Mouse (Mus musculus): ENCODE data around the gene Spin2d.
A peak's percentile ranks its signal among the peaks of the same experiment; 100 is the strongest.
"Not testable (repeated sequence)": the region's sequence is repeated elsewhere in the genome, so short reads cannot be mapped to it uniquely, and the experiment has no call there.

The Spin2d gene

DNA sequence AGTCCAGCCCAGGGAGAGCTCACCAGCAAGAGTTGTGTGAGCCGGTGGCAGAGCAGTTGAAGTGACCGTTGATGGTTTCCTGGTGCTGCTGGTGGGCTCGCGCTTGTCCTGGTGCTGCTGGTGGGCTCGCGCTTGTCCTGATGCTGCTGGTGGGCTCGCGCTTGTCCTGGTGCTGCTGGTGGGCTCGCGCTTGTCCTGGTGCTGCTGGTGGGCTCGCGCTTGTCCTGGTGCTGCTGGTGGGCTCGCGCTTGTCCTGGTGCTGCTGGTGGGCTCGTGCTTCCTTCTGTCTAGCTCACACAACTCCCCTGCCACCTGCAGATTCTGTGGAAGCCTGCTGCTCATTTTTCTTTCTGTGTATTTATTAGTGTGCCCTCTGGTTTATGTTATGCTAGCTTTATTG is at the start of gene Spin2d:
TSS of gene Spin2d (minus strand) at position 101 of the 400 bp plus-strand sequence.
- DNase-seq (ENCODE audit: low read depth, low spot score) = not testable (repeated sequence)

DNA sequence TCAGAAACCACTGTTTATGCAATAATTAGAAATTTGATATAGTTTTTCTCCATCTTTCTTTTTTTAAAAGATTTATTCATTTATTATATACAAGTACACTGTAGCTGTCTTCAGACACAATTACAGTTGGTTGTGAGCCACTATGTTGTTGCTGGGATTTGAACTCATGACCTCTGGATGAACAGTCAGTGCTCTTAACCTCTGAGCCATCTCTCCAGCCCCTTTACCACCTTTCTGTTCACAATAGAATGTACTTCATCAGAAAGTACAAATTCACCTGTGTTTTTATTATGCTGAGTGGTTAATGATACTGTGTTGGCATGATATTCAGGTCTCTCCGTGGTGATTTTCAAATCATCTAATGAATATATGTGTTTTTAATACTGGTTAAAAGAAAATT is 48.6 kb upstream of the Spin2d start:
- DNase-seq (ENCODE audit: low read depth, low spot score) = no peak

DNA sequence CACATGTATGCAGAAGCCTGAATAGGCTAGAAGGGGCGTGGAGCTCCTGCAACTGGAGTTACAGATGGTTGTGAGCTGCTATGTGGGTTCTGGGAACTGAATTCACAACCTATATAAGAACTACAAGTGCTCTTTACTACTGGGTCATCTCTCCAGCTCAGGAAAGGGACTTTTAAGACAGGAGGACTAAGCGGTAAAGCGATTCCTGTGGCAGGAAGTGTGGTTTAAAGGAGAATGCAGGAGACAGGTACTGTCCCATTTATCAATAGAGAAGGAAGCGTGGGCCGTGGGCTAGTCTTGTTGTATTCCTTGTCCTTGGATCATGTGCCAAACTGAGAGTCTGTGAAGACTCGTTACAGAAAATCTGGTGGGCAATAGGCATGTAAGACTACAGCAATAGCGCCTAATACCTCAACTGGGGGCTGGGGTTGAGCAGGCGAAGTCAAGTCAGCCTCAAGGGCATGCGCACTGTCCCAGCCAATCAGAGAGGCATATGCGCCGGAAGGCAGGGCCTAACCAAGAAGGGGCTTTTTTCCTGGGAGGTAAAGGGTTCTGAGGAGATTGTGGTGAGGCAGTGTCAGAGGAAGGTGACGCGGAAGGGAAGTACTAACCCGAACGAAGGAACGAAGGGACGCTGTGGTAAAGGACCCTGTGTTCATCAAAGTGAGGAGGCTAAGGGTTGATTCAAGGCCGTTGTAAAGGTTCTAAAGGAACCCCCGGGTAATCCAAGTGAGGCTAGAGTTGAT is 37.2 kb upstream of the Spin2d start, which contains the start of gene Xlr4b:
TSS of gene Xlr4b (plus strand) at position 515 of the 746 bp plus-strand sequence.
- DNase-seq (ENCODE audit: low read depth, low spot score) = not testable (repeated sequence)

DNA sequence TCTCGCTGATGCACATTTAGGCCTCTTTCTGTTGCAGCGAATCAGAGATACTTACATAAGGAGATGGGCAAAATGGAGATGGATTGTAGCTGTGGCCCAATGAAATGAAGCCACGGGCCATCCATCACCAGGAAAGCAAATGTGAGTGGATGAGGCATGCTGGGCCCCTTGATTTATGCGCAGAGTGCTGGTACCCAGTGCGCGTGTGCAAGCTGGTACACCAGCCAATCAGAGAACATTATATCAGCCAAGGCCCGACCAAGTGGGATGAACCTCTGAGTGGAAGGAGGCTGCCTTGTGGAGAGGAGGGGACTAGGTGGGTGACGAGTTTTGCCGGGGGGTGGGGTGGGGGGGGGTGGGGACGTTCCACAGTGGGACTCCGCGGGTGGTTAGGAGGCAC is 15.1 kb upstream of the Spin2d start, which contains the start of gene Xlr3b:
TSS of gene Xlr3b (plus strand) at position 274 of the 400 bp plus-strand sequence.
- peak; percentile 8 for DNase-seq (ENCODE audit: low read depth, low spot score)

DNA sequence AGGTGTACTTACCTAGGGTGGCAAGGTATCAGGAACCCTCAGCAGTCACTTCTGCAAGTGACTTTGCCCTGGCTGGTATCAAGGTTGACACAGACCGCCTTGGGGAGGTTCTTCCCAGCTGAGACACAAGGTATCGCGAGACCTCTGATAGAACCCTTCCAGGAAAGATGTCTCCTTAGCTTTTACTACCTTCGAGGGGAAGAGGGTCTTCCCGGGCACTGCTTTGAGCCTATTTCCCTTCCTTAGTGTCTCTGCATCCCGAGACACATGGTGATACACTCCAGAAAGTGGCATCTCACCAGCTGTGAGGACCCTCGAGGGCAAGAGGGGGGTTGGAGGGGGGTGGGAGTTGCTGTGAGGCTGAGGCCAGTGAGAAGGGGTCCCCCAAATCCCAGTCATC is 27.4 kb downstream of the Spin2d start, which contains the start of gene DXBay18:
TSS of gene DXBay18 (minus strand) at position 101 of the 400 bp plus-strand sequence.
- not testable (repeated sequence) for DNase-seq (ENCODE audit: low read depth, low spot score)

DNA sequence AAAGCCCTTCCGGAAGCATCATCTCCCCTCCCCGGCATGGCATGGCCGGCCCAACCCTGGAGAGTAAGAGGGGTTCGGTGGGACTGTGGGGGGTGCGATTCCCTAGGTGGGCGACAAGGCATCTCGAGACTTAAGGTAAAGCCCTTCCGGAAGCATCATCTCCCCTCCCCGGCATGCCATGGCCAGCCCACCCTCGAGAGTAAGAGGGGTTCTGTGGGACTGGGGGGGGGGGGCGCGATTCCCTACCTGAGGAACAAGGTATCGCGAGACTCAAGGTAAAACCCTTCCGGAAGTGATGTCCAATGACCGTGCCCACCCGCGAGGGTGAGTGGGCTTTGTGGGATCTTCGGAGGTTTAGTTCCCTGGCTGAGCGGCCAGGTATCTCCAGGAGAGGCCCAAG is 28.3 kb downstream of the Spin2d start, which contains the start of gene Xlr5b:
TSS of gene Xlr5b (plus strand) at position 301 of the 400 bp plus-strand sequence.
- not testable (repeated sequence) for DNase-seq (ENCODE audit: low read depth, low spot score)

DNA sequence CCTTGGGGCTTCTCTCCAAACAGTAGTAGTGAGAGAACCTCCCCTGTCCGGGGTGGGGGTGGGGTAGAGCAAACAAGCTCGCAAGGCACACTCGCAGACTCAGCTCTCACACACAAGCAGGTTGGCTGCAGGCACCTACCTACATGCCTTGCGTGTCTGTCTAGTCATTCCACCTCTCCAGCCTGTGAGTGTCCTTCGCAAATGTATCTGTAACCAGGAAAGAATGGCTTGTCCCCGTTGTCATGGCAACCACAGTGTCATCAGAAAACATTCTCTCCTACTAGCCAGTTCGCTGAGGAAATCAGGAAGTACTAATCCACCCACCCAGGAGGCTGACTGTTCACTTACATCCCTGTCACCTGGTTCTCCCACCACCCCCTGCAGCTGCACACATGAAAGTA is 33.6 kb downstream of the Spin2d start:
- not testable (repeated sequence) for DNase-seq (ENCODE audit: low read depth, low spot score)
